Mouse (Mus musculus) liver, adult 2 months (tissue): ENCODE measurements at regions not wholly inside any gene's neighbourhood (a gene's known extent, or its start where the extent isn't known, plus 50 kb on each side); places are given as distances from the start of the nearest gene placed in this dataset.

Experiments
- CTCF ChIP-seq: fragments of 200-500 bp; IDR thresholded peaks from 2 replicates; pipeline ENCODE4 v1.5.1; 2011; ENCODE audit warnings: low read depth, low read length, control low read depth
- POLR2A ChIP-seq: fragments of 200-500 bp; IDR thresholded peaks from 2 replicates; pipeline ENCODE4 v1.6.1; 2011; ENCODE audit warnings: low read length, control low read depth; ENCODE audit not compliant: insufficient read depth; ENCODE audit errors: extremely low read depth

- no peak for TF ChIP-seq POLR2A
- no peak for TF ChIP-seq CTCF
These were observed 113.2 kb upstream of the Ccnd2 start for GRCm38 (mm10) chr6:127265063-127265775.
